Mouse (Mus musculus) CH12F3 (cell line): ENCODE measurements around the gene Gm42791.

Source experiments
- in situ Hi-C: fragments of 300-500 bp; cut with MboI; formaldehyde crosslinking; loops from 2 replicates; pipeline ENCODE4 v1.14.3; 2020; ENCODE audit warnings: low sequenced_read_pairs

Gm42791 gene

GRCm38 (mm10) chr5:148928382-148929115, 66.4 kb downstream of the Gm42791 start:
- in situ Hi-C loops: no loop called here

GRCm38 (mm10) chr5:148927717-148928223, 67.2 kb downstream of the Gm42791 start:
- in situ Hi-C loops: no loop called here

- in situ Hi-C loops: no loop called here
Measured at GRCm38 (mm10) chr5:148924586-148924985, 70.4 kb downstream of the Gm42791 start.

GRCm38 (mm10) chr5:148924051-148924450, 70.9 kb downstream of the Gm42791 start:
- in situ Hi-C loops: no loop called here

GRCm38 (mm10) chr5:148923408-148923807, 71.5 kb downstream of the Gm42791 start:
- in situ Hi-C loops: no loop called here

- in situ Hi-C loops: no loop called here
Measured at GRCm38 (mm10) chr5:148922773-148923172, 72.2 kb downstream of the Gm42791 start.

- in situ Hi-C loops: no loop called here
Measured at GRCm38 (mm10) chr5:148918049-148918448, 76.9 kb downstream of the Gm42791 start.

GRCm38 (mm10) chr5:148916775-148917174, 78.2 kb downstream of the Gm42791 start:
- in situ Hi-C loops: no loop called here

- in situ Hi-C loops: no loop called here
Measured at GRCm38 (mm10) chr5:148912262-148912661, 82.7 kb downstream of the Gm42791 start.

GRCm38 (mm10) chr5:148910066-148910465, 84.9 kb downstream of the Gm42791 start:
- in situ Hi-C loops: no loop called here

GRCm38 (mm10) chr5:148909402-148909801, 85.5 kb downstream of the Gm42791 start:
- in situ Hi-C loops: no loop called here

- in situ Hi-C loops: no loop called here
Measured at GRCm38 (mm10) chr5:148909057-148909395, 85.9 kb downstream of the Gm42791 start.

GRCm38 (mm10) chr5:148908191-148909056, 86.5 kb downstream of the Gm42791 start:
- in situ Hi-C loops: no loop called here

GRCm38 (mm10) chr5:148906305-148906704, 88.6 kb downstream of the Gm42791 start:
- in situ Hi-C loops: no loop called here

GRCm38 (mm10) chr5:148904846-148905245, 90.1 kb downstream of the Gm42791 start:
- in situ Hi-C loops: no loop called here

GRCm38 (mm10) chr5:148899361-148899760, 95.6 kb downstream of the Gm42791 start:
- in situ Hi-C loops: no loop called here

GRCm38 (mm10) chr5:148897941-148898417, 97.0 kb downstream of the Gm42791 start:
- in situ Hi-C loops: no loop called here

- in situ Hi-C loops: no loop called here
Measured at GRCm38 (mm10) chr5:148897069-148897702, 97.8 kb downstream of the Gm42791 start.

GRCm38 (mm10) chr5:148896515-148896914, 98.4 kb downstream of the Gm42791 start:
- in situ Hi-C loops: no loop called here

- in situ Hi-C loops: no loop called here
Measured at GRCm38 (mm10) chr5:148895833-148896232, 99.1 kb downstream of the Gm42791 start.

- in situ Hi-C loops: no loop called here
Measured at GRCm38 (mm10) chr5:148895034-148895433, 99.9 kb downstream of the Gm42791 start.
